Mouse (Mus musculus): Measurements from ENCODE around the gene Ogfr.

The Ogfr gene

DNA sequence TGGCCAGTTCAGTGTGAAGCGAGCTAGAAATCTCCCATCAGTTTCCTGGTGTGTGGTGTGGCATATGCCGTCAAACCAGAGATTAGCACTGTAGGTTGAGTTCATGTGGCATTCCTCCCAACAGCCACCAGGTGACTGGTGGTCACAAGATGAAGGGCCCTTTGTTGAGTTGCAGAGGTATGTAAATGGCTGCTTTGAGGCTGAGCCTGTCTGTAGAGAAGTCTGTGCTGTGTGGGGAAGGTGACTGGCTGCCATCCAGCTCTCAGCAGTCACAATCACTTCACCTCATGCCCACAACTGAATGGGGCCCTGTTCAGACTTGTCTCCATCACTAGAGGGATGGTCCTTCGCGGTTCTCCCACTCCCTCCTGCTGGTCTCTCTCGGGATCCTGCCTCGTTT is 15.7 kb downstream of the Ogfr start:
- DNase-seq (ENCODE audit: low spot score): no peak

DNA sequence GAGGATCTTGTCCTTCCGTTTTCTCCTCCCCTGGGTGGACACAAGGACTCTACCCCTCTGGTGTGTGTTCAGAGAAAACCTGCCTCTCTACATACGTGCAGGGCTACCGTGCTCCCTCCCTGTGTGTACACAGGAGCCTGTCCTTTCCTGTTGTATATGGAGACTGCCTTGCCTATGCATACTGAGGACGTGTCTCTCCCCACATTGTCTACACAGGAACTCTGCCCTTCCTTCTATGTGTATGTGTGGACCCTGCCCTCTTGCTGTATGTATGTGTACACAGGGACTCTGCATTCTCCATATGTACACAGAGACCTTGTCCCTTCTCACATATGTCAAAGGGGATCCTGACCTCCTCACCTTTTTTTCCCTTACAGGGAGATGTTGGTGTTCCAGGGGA is 21.2 kb downstream of the Ogfr start:
- no peak for DNase-seq (ENCODE audit: low spot score)

DNA sequence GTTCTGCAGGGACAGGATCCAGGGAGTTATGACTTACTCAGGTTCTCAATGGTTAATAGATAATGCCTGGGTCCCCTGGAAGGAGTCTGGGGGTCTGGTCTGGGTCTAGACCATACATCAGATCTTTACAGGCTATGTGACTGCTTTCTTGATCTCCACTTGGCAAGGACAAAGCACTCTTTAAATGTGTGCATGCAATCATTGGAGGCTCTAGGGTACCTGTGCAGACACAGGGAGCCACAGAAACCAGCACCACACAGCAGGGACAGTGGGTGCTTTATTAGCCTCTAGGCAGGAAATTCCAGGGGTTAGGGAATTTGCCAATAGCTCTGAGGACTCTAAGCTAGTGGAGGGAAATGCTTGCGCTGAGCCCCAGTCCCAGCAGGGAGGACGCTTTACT is 22.8 kb downstream of the Ogfr start:
- DNase-seq (ENCODE audit: low spot score): no peak

DNA sequence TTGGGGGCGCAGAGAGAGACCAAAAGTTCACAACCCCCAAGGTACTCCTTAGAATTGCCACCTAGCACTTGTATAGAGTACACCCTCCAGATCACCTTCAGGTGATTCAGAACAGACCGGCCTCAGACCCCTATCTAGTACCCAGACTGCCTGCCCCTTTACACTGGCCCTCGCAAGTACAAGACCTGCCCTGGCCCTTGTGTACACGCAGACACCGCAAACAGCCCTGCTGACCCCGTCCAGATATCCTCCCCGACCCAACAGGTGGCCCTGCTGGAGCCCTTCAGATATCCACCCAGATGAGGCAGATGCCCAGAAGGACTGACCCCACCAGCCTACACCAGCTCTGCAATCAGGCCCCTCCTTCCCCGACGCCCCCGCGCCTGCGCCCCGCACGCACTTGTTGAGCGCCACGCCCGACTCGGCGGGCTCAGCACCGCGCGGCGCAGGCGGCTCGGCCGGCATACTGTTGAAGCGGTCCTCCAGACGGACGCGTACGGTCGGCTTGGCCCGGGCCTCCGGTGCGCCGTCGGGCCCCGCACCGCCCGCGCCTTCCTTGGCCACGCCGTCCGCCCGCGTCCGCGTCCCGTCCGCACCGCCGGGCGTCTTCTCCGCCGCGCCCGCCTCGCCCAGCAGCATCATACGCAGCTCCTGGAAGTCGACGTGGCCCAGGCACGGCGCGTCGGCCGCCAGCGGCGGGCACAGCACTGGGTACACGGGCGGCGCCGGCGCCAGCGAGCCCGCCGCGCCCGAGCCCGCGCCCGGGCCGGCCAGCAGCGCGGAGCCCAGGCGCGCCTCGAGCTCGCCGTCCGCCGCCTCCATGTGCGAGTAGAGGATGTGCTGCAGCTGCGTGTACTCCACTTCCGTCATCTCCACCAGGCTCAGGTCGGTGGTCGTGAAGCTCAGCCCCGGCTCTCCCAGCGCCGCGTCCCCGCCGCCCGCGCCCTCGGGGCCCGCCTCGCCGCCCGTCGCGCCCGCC is 52.8 kb downstream of the Ogfr start:
- DNase-seq (ENCODE audit: low spot score): peak; percentile 74

DNA sequence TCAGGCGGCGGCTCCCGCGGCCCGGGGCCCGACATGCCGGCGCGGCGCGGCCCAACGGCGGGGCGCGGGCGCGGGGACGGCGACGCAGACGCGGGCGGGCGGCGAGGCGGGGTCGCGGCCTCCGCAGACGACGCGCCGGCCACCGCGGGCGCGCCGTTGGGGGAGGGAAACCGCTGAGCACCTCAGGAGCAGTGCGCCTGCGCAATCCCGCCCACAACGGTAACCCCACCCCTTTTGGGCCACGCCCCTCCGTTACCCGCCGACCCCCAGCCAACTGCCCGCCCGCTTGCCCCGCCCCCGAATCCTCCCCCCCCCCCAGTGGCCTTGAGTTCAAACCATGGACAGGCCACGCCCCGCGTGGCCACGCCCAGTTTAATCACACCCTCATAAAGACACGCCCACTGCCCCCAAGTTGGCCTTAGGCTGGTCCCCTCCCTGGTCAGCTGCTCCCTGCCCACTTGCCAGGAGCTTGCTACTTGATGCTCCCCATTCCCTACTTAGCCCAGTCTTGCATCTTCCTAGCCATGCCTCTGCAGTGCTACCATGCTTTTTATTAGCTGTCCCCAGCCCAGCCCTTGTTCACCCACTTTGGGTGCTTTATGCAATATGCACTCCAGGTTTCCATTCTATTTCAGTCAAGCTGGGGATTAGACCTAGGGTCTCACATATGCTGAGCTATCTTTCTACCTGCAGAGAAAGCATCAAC is 53.7 kb downstream of the Ogfr start, which contains the start of gene Tcfl5:
Tcfl5 (minus strand) TSS at position 154 of the 706 bp plus-strand sequence.
- peak; percentile 88 for DNase-seq (ENCODE audit: low spot score)

DNA sequence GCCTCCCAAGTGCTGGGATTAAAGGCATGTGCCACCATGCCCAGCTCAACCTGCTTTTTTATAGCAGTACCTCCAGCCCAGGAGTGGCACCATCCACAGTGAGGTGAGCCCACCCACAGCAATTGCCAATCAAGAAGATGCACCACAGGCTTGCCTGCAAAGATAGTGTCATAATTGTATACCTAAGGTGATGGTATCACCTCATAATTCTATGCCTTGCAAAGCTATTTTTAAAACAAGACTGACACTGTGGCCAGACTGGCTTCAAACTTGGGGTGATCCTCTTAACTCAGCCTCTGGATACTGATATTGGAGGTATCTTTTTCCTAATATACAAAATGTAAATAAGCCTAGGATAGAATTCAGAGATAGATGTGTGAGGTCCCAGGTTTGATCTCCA is 54.6 kb downstream of the Ogfr start:
- no peak for DNase-seq (ENCODE audit: low spot score)
